Mouse (Mus musculus): ENCODE results near the gene Akap10.
A peak's percentile ranks its signal among the peaks of the same experiment; 100 is the strongest.
"Not testable (repeated sequence)": the region's sequence is repeated elsewhere in the genome, so short reads cannot be mapped to it uniquely, and the experiment has no call there.

The Akap10 gene

DNA sequence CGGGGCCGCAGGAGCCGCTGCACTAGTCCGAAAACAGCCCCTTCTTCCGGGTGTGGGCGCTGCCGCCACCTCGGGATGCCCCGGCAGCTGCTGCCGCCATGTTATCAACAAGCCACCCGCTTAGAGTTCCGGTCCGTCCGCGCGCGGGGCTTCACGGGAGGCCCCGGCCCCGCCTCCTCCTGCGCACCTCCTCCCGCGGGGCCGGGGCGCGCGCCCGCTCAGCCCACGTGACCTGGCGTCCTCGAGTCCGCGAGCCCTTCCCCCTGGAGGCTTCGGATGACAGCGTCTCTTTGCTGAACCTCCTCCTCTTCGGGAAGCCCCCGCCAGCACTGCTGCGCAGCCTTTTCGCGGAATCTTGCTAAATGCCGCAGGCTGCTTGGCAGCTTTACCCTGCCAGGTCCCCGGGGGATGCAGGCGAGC, at the start of gene Akap10:
Gene Akap10 (minus strand): TSS at position 155 of the 420 bp plus-strand sequence.
- peak; percentile 93 for DNase-seq (ENCODE audit: low spot score in 2 of 2)

DNA sequence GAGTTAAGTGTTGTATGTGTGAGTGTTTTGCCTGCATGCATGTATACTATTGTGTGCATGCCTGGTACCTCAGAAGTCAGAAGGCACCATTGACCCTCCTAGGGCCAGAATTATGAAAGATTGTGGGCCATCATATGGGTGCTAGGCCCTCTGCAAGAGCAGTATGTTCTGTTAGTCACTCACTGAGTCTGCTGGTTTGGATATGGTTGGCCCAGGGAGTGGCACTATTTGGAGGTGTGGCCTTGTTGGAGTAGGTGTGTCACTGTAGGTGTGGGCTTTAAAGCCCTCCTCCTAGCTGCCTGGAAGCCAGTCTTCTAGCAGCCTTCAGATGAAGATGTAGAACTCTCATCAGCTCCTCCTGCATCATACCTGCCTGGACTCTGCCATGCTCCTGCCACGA, 45.7 kb upstream of the Akap10 start:
- DNase-seq (ENCODE audit: low spot score in 2 of 2), result no peak

DNA sequence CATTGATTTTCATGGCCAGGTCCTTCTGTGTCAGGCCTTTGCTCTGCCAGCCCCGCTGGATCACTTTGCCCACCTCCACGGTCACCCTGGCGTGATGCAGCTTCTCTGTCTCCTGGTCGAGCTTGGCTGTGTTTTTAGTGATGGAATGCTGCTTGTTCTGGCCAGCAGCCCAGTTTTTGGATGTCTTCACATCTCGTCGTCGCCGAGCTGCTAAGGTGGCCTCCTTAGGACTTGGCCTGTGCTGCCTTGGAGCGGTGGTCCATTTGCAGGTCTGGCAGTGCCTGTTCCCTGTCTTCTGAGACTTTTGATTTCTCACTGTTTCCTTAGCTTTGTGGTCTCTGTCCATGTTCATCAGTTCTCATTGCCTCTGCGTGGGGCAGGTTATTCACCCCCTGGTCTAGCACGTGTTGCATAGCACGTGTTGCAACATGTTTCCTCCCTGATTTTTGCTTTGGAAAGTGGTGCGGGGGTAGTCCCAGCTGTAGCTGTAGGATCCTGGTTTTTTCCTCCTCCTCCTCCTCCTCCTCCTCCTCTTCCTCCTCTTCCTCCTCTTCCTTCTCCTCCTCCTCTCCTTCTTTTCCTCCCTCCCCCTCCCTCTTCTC, 44.2 kb upstream of the Akap10 start:
- no peak for DNase-seq (ENCODE audit: low spot score in 2 of 2)

DNA sequence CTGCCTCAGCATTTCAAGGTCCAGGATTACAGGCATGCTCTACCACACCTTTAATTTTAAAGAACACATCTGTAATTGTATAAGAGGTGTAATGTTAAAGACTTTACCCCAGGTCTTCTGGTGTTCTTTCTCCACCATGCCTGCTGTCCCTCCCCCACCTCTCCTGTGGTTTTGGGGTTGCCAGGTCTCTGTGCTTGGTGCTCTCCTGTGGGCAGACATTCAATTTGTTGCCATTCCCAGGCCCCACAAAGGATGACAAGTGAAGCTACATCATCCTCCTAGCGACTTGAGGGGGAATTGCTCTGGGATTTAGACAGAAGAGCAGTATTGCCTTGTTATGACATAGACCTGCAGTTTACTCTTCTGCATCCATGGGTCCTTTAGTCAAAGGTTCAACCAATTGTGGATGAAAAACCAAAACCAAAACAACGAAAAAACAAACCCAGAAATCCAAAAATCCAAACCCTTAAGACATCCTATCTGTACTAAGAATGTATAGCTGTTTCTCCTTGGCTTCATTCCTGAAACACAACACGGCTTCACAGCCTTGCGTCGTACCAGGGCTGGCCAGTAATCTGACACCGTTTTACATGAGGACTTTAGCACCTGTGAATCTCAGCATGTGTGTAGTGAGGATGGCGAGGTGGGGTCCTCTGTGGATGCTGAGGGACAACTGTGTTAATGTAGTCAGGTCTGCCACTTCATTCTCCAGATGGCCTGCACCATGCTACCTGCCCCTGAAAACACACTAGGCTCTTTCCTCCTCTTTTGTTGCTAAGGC, 41.6 kb upstream of the Akap10 start:
- no peak for DNase-seq (ENCODE audit: low spot score in 2 of 2)

DNA sequence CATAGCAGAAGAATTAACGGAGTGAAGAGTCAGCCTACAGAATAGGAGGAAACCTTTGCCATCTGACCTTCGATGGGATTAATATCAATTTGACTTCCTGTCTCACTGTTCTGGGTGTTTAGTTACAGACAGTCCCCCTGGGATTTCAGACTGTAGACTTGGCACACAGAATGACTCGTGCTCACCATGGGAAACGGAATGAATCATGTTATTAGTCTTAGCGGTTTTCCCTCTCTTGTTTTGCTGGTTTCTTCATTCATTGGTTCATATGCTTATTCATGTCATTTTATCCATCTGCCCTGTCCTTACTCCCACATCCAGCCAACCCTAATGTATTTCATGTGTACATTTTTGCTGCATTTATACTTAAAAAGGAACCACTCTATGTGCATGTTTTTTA, 40.8 kb upstream of the Akap10 start:
- no peak for DNase-seq (ENCODE audit: low spot score in 2 of 2)

DNA sequence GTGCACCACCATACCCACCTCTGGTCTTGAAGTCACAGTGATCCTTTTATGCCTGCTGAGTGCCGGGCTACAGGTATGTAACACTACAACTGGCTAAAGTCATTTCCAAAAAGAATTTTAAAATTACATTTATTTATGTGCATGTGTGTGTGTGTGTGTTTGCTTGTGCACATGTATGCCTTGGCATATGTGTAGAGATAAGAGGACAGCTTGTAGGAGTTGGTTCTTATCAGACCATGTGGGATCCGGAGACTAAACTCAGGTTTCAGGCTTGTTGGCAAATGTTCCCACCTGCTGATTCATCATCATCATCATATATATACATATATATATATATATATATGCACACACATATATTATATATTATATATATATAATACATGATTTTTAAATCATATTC, 38.8 kb upstream of the Akap10 start:
- DNase-seq (ENCODE audit: low spot score in 2 of 2), result no peak

DNA sequence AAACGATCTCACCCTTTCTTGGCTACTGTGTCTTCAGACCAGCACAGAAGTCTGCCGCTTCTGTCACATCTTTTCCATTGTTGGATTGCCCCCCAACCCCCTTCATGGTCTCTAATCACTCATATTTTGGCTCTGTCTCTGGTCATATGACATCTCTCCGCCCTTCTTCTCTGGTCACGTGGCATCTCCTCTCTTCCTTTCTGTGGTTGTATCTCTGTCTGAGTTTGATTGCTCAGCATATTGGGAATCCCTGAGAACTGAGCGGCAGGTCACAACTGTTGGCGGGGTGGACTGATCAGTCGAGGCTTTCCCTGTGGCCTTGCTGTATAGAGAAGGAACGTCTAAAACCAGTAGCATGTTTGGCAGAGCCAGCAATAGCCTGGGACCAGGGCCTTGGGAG, 37.0 kb upstream of the Akap10 start:
- DNase-seq (ENCODE audit: low spot score in 2 of 2), result no peak

DNA sequence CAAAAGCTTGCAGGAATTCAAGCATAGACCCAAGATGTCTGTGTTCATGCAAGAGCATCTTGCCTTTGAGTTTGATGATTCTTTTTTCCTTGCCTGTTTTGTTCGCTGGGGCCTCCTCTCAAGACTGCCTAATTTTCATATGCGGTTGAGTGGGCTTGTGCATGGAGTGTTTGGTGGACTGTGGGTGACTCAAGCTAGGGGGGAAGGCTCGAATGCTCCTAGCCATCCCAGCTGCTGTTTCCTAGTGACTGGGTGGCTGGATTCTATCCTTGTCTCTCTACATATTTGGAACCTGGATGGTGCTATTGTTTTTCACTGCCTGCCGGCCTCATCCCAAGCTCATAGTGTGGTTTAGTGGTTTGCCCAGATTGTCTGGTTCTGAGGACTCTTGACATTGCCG, 34.6 kb upstream of the Akap10 start:
- DNase-seq (ENCODE audit: low spot score in 2 of 2), result no peak

DNA sequence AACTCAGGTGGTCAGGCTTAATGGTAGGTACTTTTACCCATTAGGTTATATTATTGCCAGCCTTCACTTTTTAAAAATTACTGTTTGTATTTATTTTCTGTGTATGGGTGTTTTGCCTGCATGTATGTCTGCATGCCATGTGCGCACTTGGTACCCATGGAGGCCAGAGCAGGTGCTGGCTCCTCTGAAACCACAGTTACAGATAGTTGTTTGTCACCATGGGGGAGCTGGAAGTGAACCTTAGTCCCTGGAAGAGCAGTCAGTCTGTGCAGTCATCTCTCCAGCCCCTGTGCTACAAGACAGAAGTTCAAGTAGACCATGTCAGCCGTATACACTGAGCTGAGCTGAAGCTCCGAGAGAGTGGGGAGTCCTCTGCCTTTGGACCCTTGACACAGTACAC, 33.1 kb upstream of the Akap10 start:
- DNase-seq (ENCODE audit: low spot score in 2 of 2), result no peak

DNA sequence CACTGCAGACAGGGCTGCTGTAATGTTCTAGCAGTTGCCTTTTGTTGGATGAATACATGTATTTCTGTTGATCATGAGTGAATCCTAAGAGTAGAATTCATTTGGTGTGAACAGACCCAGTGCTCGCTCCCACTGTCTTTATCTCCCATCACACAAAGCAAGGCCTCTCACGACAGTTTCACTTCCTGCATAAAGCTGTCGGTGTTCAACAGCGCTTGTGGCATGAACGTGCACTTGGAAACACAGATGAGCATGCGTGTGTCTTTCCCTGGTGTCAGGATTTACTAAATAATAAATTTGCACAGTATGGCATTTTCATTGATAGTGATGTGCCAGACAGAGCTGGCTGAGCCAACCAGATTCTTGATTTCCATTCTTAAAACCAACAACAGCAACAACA, 32.6 kb upstream of the Akap10 start:
- no peak for DNase-seq (ENCODE audit: low spot score in 2 of 2)

DNA sequence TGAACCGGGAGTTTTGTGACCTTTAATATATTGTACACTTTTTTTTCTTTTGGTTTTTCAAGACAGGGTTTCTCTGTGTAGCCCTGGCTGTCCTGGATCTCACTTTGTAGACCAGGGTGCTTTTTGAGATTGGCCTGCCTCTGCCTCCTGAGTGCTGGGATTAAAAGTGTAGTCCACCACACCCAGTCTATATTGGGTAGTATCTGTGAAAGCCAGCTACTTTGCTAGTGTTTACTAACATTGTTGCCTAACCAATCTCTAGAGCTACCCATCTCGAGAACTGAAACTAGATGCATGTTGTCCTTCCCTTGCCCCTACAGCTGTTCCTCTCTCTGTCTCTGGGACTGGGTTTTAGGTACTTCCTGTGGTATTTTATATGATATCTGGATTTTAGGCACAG, 30.0 kb upstream of the Akap10 start:
- DNase-seq (ENCODE audit: low spot score in 2 of 2), result no peak

DNA sequence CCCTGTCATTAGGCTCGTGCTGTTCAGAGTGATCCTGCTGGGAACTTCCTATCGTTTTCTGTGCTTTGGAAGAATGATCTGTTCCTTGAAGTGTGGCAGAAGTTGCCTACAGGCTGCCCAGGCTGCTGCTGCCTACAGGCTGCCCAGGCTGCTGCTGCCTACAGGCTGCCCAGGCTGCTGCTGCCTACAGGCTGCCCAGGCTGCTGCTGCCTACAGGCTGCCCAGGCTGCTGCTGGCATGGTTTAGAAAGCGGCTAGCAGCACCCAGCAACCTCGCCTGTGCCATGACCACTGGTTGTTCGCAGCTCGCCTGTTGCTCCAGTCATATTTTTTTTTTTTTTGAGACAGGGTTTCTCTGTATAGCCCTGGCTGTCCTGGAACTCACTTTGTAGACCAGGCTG, 28.7 kb upstream of the Akap10 start:
- not testable (repeated sequence) for DNase-seq (ENCODE audit: low spot score in 2 of 2)

DNA sequence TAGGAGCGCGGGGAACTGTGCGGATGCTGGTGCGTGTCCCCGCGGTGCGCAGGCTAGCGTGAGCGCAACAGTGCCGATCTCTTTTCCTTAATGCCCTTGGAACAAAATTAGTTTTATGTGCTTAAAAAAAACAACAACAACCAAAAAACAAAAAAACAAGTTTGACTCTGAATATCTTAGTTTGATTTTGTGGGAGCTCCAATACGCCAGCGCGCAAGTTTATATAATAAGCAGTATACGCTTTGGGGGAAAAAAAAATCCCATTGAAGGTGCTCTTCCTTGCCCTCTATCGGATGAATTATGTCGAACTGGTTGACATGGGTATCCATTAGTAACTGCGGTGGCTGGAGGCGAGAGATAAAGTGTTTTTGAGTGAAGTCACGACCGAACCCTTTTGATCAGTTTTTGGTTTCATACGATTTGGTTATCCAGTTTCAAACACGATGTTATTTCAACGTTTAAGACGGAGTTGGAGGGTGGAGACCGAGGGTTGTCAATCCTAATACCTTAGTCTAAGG, 27.3 kb upstream of the Akap10 start:
- no peak for DNase-seq (ENCODE audit: low spot score in 2 of 2)

DNA sequence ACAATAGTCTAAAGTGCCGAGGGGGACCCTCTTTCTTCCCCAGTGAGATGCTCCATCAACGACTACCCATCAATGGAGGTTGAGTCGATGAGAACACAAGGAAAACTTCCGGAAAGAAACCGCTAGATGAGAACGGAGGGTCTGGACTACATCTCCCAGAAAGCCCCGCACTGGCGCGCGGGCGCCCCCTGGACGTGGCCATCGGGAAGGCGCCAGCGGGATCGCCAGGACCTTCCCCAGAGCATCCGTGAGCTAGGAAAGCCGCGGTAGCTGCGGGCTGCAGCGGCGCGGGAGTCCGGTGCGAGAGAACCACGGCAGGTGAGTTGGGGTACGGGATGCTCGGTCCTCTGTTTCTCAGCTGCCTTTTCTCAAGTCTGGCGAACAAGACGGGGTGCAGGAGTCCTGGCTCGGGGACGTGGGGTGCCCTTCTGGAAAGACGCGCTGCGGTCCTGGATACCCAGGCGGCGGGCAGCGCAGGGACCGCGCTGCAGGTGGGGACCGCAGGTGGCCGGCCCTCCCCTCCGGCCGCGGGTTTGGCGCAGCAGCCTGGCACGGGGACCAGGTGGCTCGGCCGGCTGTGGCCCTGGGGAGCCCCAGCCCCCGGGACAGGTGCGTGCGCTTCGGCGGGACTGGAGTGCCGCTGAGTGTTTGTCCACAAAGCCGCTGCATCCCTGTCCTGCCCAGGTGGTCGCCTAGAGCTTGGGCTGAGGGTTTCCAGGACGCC, 26.7 kb upstream of the Akap10 start, which contains the start of gene Specc1:
Gene Specc1 (plus strand): TSS at position 192 of the 724 bp plus-strand sequence.
- DNase-seq (ENCODE audit: low spot score in 2 of 2), result peak; percentile 75 to 93

DNA sequence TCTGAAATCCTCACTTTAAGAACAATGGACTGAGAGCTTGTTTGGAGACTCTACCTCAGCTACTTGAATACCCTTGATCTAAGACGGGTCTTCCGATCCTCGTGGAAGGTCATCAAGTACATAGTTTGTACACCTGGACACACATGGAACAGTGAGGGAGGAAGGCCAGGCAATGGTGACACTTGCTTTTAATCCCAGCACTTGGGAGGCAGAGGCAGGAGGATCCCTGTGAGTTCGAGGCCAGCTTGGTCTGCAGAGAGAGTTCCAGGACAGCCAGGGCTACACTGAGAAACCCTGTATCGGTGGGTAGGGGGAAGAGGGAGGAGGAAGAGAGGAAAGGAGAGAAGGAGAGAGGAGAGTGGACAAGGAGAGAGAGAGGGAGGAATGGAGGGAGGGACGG, 25.9 kb upstream of the Akap10 start:
- DNase-seq (ENCODE audit: low spot score in 2 of 2), result no peak

DNA sequence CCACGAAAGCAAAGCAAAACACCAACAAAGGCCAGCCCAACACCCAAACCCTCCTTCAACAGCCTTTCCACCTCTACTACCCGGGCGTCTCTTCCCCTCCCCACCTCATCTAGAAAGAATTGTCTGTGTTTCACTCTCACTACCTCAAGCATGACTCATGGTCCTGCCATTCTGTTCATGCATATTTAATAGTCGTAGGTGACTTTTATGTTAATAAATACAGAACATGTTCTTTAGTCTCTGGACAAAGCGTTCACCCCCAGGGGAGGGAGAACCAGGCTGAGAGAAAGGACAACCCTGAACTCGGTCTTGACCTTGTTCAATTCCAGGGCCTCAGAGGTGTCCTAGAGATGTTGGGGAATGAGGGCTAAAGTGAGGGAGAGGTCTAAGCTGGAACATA, 25.1 kb upstream of the Akap10 start:
- no peak for DNase-seq (ENCODE audit: low spot score in 2 of 2)

DNA sequence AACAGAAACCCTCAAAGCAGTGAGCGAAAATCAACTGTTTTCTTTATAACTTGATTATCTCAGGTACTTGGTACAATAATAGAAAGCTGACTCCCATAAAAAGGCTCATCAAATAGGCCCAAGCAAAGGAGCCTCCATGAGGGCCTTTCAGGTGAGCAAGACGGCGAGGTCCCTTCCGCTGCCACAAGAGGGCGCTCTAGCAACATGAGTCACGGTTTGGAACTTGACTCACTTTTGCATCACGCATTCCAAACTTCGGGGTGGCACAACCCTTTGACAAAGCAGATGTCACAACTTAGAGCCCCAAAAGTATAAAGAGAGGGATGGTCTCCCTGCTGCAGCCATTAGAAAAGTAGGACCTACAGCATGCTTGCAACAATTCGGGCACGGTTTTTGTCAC, 20.6 kb upstream of the Akap10 start:
- peak; percentile 49 to 85 for DNase-seq (ENCODE audit: low spot score in 2 of 2)

DNA sequence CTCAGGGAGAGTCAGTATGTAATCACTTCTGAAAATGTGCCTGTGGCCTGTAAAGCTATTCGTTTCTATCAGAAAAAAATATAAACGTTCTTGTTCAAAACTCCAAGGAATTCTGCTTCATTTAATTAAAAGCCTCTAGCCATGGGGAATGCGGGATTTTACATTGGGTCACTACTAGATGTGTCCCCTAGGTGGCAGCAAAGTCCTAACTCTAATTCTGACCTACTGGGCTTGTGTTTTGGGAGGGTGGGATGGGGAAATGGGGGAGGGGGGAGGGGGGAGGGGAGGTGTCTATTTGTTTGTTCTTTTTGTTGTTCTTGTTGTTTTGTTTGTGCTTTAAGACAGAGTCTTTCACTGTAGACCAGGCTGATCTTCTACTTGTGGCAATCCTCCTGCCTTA, 19.3 kb upstream of the Akap10 start:
- peak in 1 of 2 experiments; percentile 32 for DNase-seq (ENCODE audit: low spot score in 2 of 2)

DNA sequence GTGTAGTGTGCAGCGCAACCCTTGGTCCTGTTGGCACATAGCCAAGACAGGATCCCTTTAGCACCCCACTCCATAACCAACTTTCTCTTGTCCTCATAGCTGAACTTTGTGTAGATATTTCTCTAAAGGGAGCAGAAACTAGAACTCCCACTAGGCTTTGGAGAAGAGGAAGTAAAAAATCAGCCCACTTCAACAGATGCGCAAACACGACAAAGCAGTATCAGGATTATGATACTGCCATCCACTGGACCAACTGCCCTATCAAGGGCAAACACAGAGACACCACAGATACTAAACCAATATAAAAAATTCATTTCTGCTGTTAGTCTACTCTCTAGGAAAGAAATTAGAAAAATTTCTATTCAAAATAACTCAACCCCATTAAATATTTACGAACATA, 16.6 kb upstream of the Akap10 start:
- no peak for DNase-seq (ENCODE audit: low spot score in 2 of 2)

DNA sequence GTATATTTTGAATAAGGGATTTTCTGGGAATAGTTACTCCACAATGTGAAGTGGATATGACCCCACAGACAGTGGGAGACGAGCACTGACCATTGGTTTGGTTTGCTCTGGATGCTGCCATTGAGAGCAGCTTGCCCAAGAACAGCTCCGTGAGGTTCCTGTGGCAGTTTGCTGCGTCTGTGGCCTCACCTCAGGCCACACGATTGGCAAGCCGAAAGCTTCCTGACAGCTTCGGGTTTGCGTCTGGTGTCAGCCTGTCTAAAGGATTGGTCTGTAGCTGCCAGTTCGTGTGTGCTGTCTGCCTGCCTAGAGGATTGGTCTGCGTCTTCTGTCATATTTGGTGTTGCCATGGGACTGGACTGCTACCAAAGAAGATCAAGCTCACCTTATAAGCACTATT, 14.4 kb upstream of the Akap10 start:
- no peak for DNase-seq (ENCODE audit: low spot score in 2 of 2)

DNA sequence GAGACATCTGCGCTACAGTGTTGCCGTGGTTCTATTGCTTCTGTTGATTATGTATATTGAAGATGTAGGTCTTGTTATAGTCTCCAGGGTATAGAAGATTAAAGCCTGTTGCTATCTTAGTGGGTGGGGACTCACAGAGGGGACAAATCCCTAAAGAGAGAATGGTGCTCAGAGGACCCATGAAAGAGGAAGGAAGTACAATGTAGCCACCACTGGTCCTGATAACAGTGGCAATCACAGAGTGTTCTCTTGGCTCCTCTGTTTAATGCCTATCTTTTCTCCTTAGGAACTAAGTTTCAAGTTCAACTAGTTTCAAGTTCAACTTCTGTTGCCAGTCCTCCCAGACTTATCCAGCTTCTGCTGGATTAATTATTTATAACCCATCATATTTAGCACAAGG, 12.9 kb upstream of the Akap10 start:
- no peak for DNase-seq (ENCODE audit: low spot score in 2 of 2)

DNA sequence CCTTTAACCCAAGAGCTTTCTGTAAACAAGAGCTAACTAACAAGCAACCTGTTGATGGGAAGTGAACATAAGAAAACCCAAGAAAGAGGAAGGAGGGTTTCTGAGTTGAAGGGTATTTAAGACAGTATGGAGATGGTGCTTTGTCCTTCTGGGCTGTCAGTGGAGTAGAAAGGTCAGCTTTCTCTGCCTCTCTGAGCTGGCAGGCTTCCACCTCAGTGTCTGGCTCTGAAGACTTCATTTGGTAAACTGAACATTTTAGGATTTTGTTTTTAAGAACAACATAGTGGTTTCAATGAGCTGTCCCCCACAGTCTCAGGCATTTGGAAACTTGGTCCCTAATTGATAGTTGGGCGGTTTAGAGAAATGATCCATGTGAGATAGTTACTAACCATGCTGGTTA, 7.7 kb upstream of the Akap10 start:
- no peak for DNase-seq (ENCODE audit: low spot score in 2 of 2)
